In genomic region chr12:113242194-113242510, GRCm38 (mm10) we compare ENCODE assay signal across 16 mouse cellular contexts.
"Had no signal": no experiment of that assay in that cellular context is flagged by ENCODE, and none has a peak within 500 bp of the region (broad histone marks: within the 10 kb centered on the region; RNA-seq: fewer than 3 reads in every experiment).

No protein-coding gene starts in this region.

- H3K27me3 ChIP-seq: liver, embryonic 12.5 days; neural tube, embryonic 13.5 days; neural tube, embryonic 15.5 days had no signal

- H3K4me2 ChIP-seq: liver, embryonic 12.5 days; lung, embryonic 14.5 days; neural tube, embryonic 13.5 days; neural tube, embryonic 15.5 days had no signal

- DNase-seq: lung, adult 18-20 months; lung, embryonic 14.5 days; lung, postnatal 10 days; midbrain, embryonic 14.5 days; retina, postnatal 1 day; right cerebral cortex, adult 18-20 months; thymus, adult 18-20 months; thymus, postnatal 14 days; thymus, postnatal 36 days had no signal

- H3K4me1 ChIP-seq: liver, embryonic 12.5 days; midbrain, embryonic 10.5 days; neural tube, embryonic 13.5 days; neural tube, embryonic 15.5 days had no signal

- H3K9me3 ChIP-seq: liver, embryonic 12.5 days; midbrain, embryonic 10.5 days; neural tube, embryonic 13.5 days; neural tube, embryonic 15.5 days had no signal

- H3K4me3 ChIP-seq: liver, embryonic 12.5 days; midbrain, embryonic 10.5 days; myocyte; neural tube, embryonic 13.5 days; neural tube, embryonic 15.5 days had no signal

- H3K9ac ChIP-seq: liver, embryonic 12.5 days; liver, embryonic 14.5 days; lung, embryonic 14.5 days; neural tube, embryonic 13.5 days; neural tube, embryonic 15.5 days had no signal

- H3K36me3 ChIP-seq: liver, embryonic 12.5 days; midbrain, embryonic 10.5 days; neural tube, embryonic 13.5 days; neural tube, embryonic 15.5 days had no signal

- H3K27ac ChIP-seq: liver, embryonic 12.5 days; liver, embryonic 14.5 days; midbrain, embryonic 10.5 days; neural tube, embryonic 13.5 days; neural tube, embryonic 15.5 days had no signal

- ATAC-seq: liver, embryonic 12.5 days; midbrain, embryonic 16.5 days had no signal
